Mouse (Mus musculus): ENCODE data around the gene Naxe.

DNA sequence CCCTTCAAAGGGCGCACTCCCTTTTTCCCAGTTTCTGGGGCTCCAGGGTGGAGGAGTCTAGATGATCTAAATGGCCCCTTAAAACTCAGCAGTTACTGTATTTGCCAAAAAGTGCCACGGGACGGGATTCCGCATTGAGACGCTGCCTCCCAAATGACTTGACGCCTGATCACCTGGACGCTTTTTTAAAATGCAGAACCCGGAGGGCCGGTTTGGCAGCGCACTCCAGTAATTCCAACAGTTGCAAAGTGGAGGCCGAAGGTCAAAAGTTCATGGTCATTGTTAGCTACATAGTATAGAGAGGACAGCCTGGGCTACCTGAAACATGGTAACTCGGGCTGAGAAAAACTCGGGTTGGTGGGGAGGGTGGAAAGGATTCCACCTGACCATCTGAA is 23.9 kb upstream of the Naxe start:
- TF ChIP-seq EP300 (IDR thresholded peaks at IDR 0.05; ENCODE audit: low read depth) (no peak), CTCF (IDR thresholded peaks at IDR 0.05; ENCODE audit: low read depth) (no peak)

Data from liver, embryonic 14.5 days (tissue).